Mouse (Mus musculus): Measurements from ENCODE around the gene Fam160a1. TPM values are rescaled to one million over a fixed set of nuclear protein-coding genes. Genes with fewer than 3 reads are reported as not detected.

Fam160a1 gene
- polyA plus RNA-seq (2015; fragmentation: Nextera tagmentation; extraction: Ambion mirVana): 3.5 and 3.8 TPM in 2 replicates

DNA sequence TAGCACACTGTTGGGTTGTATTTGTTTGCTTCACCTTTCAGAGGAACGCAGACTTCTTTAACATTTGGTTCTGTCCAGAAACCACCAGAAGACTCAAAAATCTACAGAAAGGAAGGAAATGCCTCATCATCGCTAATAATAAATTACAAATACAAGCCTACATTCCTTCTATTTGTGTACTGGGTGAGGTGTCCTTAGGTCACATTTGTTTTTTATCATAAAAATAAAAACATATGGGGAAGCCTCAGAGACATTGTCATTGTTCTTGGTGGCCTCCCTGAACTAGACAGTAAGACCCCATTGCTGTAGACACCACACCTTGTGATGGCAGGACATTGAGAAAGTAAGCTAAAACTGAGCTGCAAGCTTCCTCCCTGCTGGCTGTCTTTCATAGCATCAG, at the start of gene Fam160a1:
Gene Fam160a1 (minus strand): TSS at position 101 of the 400 bp plus-strand sequence.
- Histone ChIP-seq H3K4me2 (ENCODE audit: low read depth, low read length) (no peak within 1 kb of the TSS), H3K4me1 (ENCODE audit: control insufficient read depth, insufficient read depth, low read length) (0 out of 2 replicates have a peak, but pooled peaks cover 4% of the 10 kb centered on the region), H3K9me3 (ENCODE audit: control insufficient read depth, low read length) (no peaks in the 10 kb centered on the region), H3K27ac (ENCODE audit: low read length) (no peak within 1 kb of the TSS), H3K36me3 (ENCODE audit: control insufficient read depth, insufficient read depth, low read length) (no peaks in the 10 kb centered on the region), H3K4me3 (ENCODE audit: low read length) (no peak within 1 kb of the TSS), H3K9ac (ENCODE audit: low read depth, low read length) (no peak within 1 kb of the TSS), H3K27me3 (replicated peaks; ENCODE audit: control insufficient read depth, insufficient read depth, low read length) (no peaks in the 10 kb centered on the region)
- WGBS: 87% methylated on average over 2 of the region's 2 CpGs
- no peak for ATAC-seq

- H3K27ac ChIP-seq (ENCODE audit: low read length): no peak overlapping the region
- 20% methylated on average over 3 of the region's 3 CpGs for WGBS
- H3K4me2 ChIP-seq (ENCODE audit: low read depth, low read length): no peak overlapping the region
- peaks cover 2% of the 10 kb centered on the region; the same call in 1 of the 2 replicates for H3K9me3 ChIP-seq (ENCODE audit: control insufficient read depth, low read length)
- no peak for ATAC-seq
- H3K36me3 ChIP-seq (ENCODE audit: control insufficient read depth, insufficient read depth, low read length): no peaks in the 10 kb centered on the region
- H3K4me3 ChIP-seq (ENCODE audit: low read length): no peak overlapping the region
- H3K4me1 ChIP-seq (ENCODE audit: control insufficient read depth, insufficient read depth, low read length): no peaks in the 10 kb centered on the region
- H3K27me3 ChIP-seq (replicated peaks; ENCODE audit: control insufficient read depth, insufficient read depth, low read length): no peaks in the 10 kb centered on the region
- no peak overlapping the region for H3K9ac ChIP-seq (ENCODE audit: low read depth, low read length)
Observed at GRCm38 (mm10) chr3:85863996-85864395, 46.9 kb upstream of the Fam160a1 start.

DNA sequence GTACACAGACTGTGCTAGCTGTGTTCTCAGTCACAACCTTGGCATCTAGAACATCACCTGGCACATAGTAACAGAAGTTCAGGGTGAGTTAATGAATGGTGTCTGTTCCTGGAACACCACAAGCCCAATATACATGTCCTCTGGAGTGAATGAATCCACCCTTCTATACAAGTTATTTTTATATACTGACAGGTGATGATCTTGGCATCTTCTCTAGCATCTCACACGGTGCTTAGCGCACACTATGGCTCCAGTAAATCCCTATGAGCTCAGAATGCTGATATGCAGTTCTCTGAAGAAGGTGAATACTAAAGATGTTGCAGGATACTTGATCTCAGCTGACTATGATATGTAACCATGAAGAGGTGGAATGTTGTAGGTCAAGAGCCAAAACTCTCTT, 45.8 kb upstream of the Fam160a1 start:
- Histone ChIP-seq H3K27ac (ENCODE audit: low read length) (no peak overlapping the region), H3K4me2 (ENCODE audit: low read depth, low read length) (no peak overlapping the region), H3K9me3 (ENCODE audit: control insufficient read depth, low read length) (no peaks in the 10 kb centered on the region), H3K36me3 (ENCODE audit: control insufficient read depth, insufficient read depth, low read length) (no peaks in the 10 kb centered on the region), H3K27me3 (replicated peaks; ENCODE audit: control insufficient read depth, insufficient read depth, low read length) (no peaks in the 10 kb centered on the region), H3K4me1 (ENCODE audit: control insufficient read depth, insufficient read depth, low read length) (no peaks in the 10 kb centered on the region), H3K9ac (ENCODE audit: low read depth, low read length) (no peak overlapping the region), H3K4me3 (ENCODE audit: low read length) (no peak overlapping the region)
- WGBS: 92% methylated on average over 2 of the region's 2 CpGs
- ATAC-seq: no peak

DNA sequence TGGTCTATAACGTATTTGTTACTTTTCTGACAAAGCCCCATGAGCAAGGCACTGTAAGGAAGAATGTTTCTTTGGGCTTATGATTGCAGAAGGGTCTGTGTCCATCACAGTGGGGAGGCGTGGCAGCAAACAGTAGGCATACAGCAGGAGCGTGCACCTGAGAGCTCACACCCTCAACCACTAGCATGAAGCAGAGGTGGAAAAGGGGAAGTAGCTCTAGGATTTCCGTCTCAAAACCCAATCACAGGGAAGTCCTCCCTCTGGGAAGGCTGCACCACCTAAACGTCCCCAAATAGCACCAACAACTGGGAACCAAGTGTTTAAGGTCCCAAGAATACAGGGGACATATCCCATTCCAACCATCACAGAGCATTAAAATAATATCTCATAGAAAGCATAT, 43.9 kb upstream of the Fam160a1 start:
- Histone ChIP-seq H3K4me1 (ENCODE audit: control insufficient read depth, insufficient read depth, low read length) (no peaks in the 10 kb centered on the region), H3K4me3 (ENCODE audit: low read length) (no peak overlapping the region), H3K9ac (ENCODE audit: low read depth, low read length) (no peak overlapping the region), H3K27ac (ENCODE audit: low read length) (no peak overlapping the region), H3K36me3 (ENCODE audit: control insufficient read depth, insufficient read depth, low read length) (no peaks in the 10 kb centered on the region), H3K4me2 (ENCODE audit: low read depth, low read length) (no peak overlapping the region), H3K27me3 (replicated peaks; ENCODE audit: control insufficient read depth, insufficient read depth, low read length) (no peaks in the 10 kb centered on the region), H3K9me3 (ENCODE audit: control insufficient read depth, low read length) (no peaks in the 10 kb centered on the region)
- 77% methylated on average over 5 of the region's 5 CpGs for WGBS
- ATAC-seq: no peak

DNA sequence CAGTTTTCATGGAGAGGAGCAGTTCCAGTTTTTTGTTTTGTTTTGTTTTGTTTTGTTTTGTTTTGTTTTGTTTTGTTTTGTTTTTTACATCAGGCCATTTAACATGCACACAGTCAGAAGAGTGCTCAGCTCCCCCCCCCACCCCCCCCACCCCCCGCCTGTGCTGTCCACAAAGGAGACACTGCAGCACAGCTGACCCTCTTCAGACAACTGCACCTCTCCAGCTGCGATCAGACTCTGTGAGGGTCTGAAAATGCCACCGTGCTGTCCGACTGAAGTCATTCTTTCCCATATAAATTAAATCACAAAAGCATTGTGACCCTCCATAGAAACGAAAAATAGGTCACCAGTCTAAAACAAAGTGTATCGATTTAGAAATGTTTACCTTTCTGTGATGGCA, 42.2 kb upstream of the Fam160a1 start:
- Histone ChIP-seq H3K4me2 (ENCODE audit: low read depth, low read length) (no peak overlapping the region), H3K36me3 (ENCODE audit: control insufficient read depth, insufficient read depth, low read length) (no peaks in the 10 kb centered on the region), H3K27ac (ENCODE audit: low read length) (no peak overlapping the region), H3K9me3 (ENCODE audit: control insufficient read depth, low read length) (no peaks in the 10 kb centered on the region), H3K4me3 (ENCODE audit: low read length) (no peak overlapping the region), H3K27me3 (replicated peaks; ENCODE audit: control insufficient read depth, insufficient read depth, low read length) (no peaks in the 10 kb centered on the region), H3K9ac (ENCODE audit: low read depth, low read length) (no peak overlapping the region), H3K4me1 (ENCODE audit: control insufficient read depth, insufficient read depth, low read length) (no peaks in the 10 kb centered on the region)
- 64% methylated on average over 6 of the region's 6 CpGs for WGBS
- ATAC-seq: no peak

DNA sequence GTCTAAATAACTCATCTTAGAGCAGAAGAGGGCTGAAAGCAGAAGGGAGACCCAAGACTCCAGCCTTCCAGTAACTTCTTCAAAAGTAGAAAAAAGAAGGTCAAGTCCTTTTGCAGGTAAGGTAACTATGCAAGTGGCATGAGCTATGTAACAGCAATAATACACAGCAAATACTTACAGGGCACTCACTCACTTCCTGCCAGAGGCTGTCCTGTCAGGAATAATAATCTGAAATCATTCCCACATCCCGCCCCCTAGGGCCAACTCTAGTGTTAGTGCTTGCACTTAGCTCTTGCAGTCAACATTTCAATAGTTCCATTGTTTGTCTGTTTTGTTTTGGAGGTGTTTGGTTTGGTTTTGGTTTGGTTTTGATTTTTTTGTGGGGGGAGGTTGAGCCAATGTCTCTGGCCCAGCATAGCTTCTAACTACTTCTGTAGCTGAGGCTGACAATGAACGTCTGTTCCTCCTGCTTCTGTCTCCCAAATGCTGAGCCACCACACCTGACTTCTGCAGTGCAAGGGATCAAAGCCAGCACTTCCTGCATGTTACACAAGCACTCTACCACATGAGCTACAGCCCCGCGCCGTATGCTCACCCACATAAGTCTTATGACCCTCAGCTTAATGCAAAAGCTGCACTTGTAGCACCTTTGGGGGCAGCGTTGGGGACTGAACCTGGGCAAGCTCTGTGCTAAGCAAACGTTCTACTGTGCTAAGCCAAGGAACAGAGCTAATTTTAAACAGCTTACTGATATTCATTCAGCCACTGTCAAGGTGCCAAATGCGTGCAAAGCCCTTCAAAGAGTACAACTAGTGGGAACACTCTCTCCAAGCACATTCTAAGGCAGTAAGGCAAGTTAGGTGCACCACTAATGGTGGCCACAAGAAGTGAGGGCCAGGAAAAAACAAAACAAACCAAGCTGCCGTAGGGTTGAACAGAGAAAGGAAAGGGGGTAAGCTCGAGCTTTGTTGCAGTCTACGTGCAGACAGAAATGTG, 41.3 kb upstream of the Fam160a1 start:
- H3K36me3 ChIP-seq (ENCODE audit: control insufficient read depth, insufficient read depth, low read length): no peaks in the 10 kb centered on the region
- 70% methylated on average over 11 of the region's 11 CpGs for WGBS
- no peaks in the 10 kb centered on the region for H3K9me3 ChIP-seq (ENCODE audit: control insufficient read depth, low read length)
- H3K9ac ChIP-seq (ENCODE audit: low read depth, low read length): no peak overlapping the region
- H3K4me2 ChIP-seq (ENCODE audit: low read depth, low read length): no peak overlapping the region
- no peak for ATAC-seq
- H3K4me3 ChIP-seq (ENCODE audit: low read length): no peak overlapping the region
- no peaks in the 10 kb centered on the region for H3K27me3 ChIP-seq (replicated peaks; ENCODE audit: control insufficient read depth, insufficient read depth, low read length)
- H3K4me1 ChIP-seq (ENCODE audit: control insufficient read depth, insufficient read depth, low read length): no peaks in the 10 kb centered on the region
- no peak overlapping the region for H3K27ac ChIP-seq (ENCODE audit: low read length)

DNA sequence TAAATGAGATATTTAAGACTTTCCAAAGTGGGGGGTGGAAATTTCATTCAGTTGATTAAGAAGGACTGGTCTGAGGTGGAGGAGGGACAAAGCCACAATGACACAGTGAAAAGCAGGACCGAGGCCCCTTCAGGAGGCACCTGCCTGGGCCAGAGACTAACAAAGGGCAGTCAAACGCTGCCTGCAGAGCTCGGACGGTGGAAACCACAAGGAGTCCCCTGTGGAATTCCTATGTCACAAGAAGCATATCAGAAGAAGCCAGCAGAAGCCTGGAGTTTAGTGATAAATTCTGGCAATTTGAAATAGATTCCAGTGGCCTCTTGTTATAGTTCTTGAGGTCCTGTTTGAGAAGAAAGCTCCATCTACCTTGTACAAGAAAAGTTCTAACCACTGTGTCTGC, 40.0 kb upstream of the Fam160a1 start:
- whole genome bisulfite sequencing: 49% methylated on average over 4 of the region's 4 CpGs

GRCm38 (mm10) chr3:85855947-85856346, 38.9 kb upstream of the Fam160a1 start:
- WGBS: 84% methylated on average over 5 of the region's 5 CpGs
- no peak overlapping the region for H3K4me2 ChIP-seq (ENCODE audit: low read depth, low read length)
- no peak overlapping the region for H3K4me3 ChIP-seq (ENCODE audit: low read length)
- no peak overlapping the region for H3K27ac ChIP-seq (ENCODE audit: low read length)
- H3K36me3 ChIP-seq (ENCODE audit: control insufficient read depth, insufficient read depth, low read length): no peaks in the 10 kb centered on the region
- no peak overlapping the region for H3K9ac ChIP-seq (ENCODE audit: low read depth, low read length)
- H3K4me1 ChIP-seq (ENCODE audit: control insufficient read depth, insufficient read depth, low read length): no peaks in the 10 kb centered on the region
- no peak for ATAC-seq
- no peaks in the 10 kb centered on the region for H3K9me3 ChIP-seq (ENCODE audit: control insufficient read depth, low read length)
- H3K27me3 ChIP-seq (replicated peaks; ENCODE audit: control insufficient read depth, insufficient read depth, low read length): no peaks in the 10 kb centered on the region

More for the DNA sequence above, 40.0 kb upstream of the Fam160a1 start:
- Histone ChIP-seq H3K27ac (ENCODE audit: low read length) (no peak overlapping the region), H3K4me3 (ENCODE audit: low read length) (no peak overlapping the region), H3K4me2 (ENCODE audit: low read depth, low read length) (no peak overlapping the region), H3K9ac (ENCODE audit: low read depth, low read length) (no peak overlapping the region), H3K4me1 (ENCODE audit: control insufficient read depth, insufficient read depth, low read length) (no peaks in the 10 kb centered on the region), H3K9me3 (ENCODE audit: control insufficient read depth, low read length) (no peaks in the 10 kb centered on the region), H3K36me3 (ENCODE audit: control insufficient read depth, insufficient read depth, low read length) (no peaks in the 10 kb centered on the region), H3K27me3 (replicated peaks; ENCODE audit: control insufficient read depth, insufficient read depth, low read length) (no peaks in the 10 kb centered on the region)
- ATAC-seq: no peak

DNA sequence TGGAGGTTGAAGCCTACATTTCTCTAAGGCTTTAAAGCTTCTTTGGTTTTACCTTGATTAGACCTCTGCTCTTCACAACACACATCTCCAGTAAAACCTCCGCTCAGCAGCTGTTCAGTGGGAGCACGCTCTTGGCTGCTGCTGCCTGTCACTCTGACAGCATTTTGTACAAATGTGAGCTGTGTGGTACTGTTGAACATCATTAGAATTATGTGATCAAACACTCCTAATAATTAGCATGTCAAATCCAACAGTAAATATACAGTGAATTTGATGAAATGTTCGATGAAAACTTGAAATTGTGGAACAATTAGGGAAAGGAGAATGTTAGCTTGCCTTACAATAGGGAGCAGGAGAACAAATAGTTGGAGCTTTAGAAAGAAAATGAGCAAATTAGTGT, 38.0 kb upstream of the Fam160a1 start:
- Histone ChIP-seq H3K4me3 (ENCODE audit: low read length) (no peak overlapping the region), H3K27me3 (replicated peaks; ENCODE audit: control insufficient read depth, insufficient read depth, low read length) (no peaks in the 10 kb centered on the region), H3K4me1 (ENCODE audit: control insufficient read depth, insufficient read depth, low read length) (no peaks in the 10 kb centered on the region), H3K36me3 (ENCODE audit: control insufficient read depth, insufficient read depth, low read length) (no peaks in the 10 kb centered on the region), H3K4me2 (ENCODE audit: low read depth, low read length) (no peak overlapping the region), H3K27ac (ENCODE audit: low read length) (no peak overlapping the region), H3K9ac (ENCODE audit: low read depth, low read length) (no peak overlapping the region), H3K9me3 (ENCODE audit: control insufficient read depth, low read length) (no peaks in the 10 kb centered on the region)
- no peak for ATAC-seq
- 87% methylated on average over 3 of the region's 3 CpGs for WGBS

Measured in intestine, embryonic 16.5 days (tissue).